Mouse (Mus musculus): ENCODE measurements at regions not wholly inside any gene's neighbourhood (a gene's known extent, or its start where the extent isn't known, plus 50 kb on each side); places are given as distances from the start of the nearest gene placed in this dataset.

- H3K27me3 ChIP-seq (ENCODE audit: control insufficient read depth, insufficient read depth, low read length) = no peaks in the 10 kb centered on the region
- H3K9me3 ChIP-seq (ENCODE audit: control insufficient read depth, low read length) = no peaks in the 10 kb centered on the region
- H3K27ac ChIP-seq (replicated peaks in 1 of 2; ENCODE audit: control insufficient read depth in 1 of 2, insufficient read depth in 1 of 2, low read depth in 2 of 2, low read length in 2 of 2) = no peak overlapping the region
- no peak overlapping the region for H3K9ac ChIP-seq (ENCODE audit: low read length)
- no peak for ATAC-seq (ENCODE audit: insufficient number of reproducible peaks, insufficient read depth, low FRiP score, low read depth)
- H3K4me1 ChIP-seq (ENCODE audit: control insufficient read depth in 2 of 2, insufficient read depth in 2 of 2, low read length in 2 of 2) = peaks cover 11 to 27% of the 10 kb centered on the region in 2 experiments
- WGBS = 83% methylated on average over 4 of the region's 4 CpGs
- no peak overlapping the region for H3K4me3 ChIP-seq (ENCODE audit: control insufficient read depth in 1 of 2, insufficient read depth in 1 of 2, low read depth in 1 of 2, low read length in 2 of 2)
- H3K36me3 ChIP-seq (ENCODE audit: control insufficient read depth, insufficient read depth, low read length) = no peaks in the 10 kb centered on the region
- H3K4me2 ChIP-seq (ENCODE audit: low read length) = no peak overlapping the region
Measured at GRCm38 (mm10) chr10:21672171-21672570, 79.2 kb downstream of the 1700020N01Rik start.

DNA sequence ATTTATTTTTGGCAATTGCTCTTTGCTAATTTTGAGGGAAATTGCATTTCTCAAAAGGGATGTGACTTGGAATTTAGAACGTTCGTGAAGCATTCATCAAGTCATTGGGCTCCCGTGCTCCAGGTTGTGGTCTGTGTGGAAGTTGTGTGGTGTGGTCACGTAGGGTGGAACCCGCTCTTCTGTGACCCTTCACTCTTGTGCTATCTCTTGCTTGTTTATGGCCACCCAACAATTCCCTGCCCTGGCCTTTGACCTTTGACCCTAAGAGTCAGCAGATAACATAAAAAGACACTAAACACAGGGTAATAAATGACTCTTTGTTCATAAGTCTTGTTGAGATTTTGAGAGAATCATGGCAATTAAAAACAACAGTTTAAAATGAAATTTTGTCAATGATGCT, 79.7 kb downstream of the 1700020N01Rik start:
- Histone ChIP-seq H3K27me3 (ENCODE audit: control insufficient read depth, insufficient read depth, low read length) (no peaks in the 10 kb centered on the region), H3K9ac (ENCODE audit: low read length) (no peak overlapping the region), H3K4me3 (ENCODE audit: control insufficient read depth in 1 of 2, insufficient read depth in 1 of 2, low read depth in 1 of 2, low read length in 2 of 2) (no peak overlapping the region), H3K4me2 (ENCODE audit: low read length) (no peak overlapping the region), H3K36me3 (ENCODE audit: control insufficient read depth, insufficient read depth, low read length) (no peaks in the 10 kb centered on the region), H3K4me1 (ENCODE audit: control insufficient read depth in 2 of 2, insufficient read depth in 2 of 2, low read length in 2 of 2) (peaks cover 11 to 27% of the 10 kb centered on the region in 2 experiments), H3K27ac (replicated peaks in 1 of 2; ENCODE audit: control insufficient read depth in 1 of 2, insufficient read depth in 1 of 2, low read depth in 2 of 2, low read length in 2 of 2) (no peak overlapping the region), H3K9me3 (ENCODE audit: control insufficient read depth, low read length) (no peaks in the 10 kb centered on the region)
- no peak for ATAC-seq (ENCODE audit: insufficient number of reproducible peaks, insufficient read depth, low FRiP score, low read depth)
- 56% methylated on average over 5 of the region's 5 CpGs for WGBS

DNA sequence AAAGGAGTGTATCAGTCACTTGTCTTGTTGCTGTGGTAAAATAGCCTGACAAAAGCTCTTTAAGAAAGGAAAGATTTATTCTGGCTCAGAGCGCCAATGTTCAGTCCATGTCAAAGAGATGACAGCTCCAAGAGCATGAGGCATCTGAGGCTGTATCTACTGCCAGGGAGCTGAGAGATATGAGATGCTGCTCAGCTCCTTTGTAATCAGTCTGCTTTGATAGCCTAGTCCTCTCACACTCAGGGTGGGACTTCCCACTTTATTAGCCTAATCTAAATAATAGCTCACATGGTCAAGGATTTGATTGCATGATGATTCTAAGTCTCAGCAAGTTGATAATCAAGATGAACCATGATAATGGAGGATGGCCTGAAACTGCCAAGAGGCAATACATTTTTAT, 80.9 kb downstream of the 1700020N01Rik start:
- Histone ChIP-seq H3K4me1 (ENCODE audit: control insufficient read depth in 2 of 2, insufficient read depth in 2 of 2, low read length in 2 of 2) (peaks cover 12 to 29% of the 10 kb centered on the region in 2 experiments), H3K4me2 (ENCODE audit: low read length) (no peak overlapping the region), H3K27ac (replicated peaks in 1 of 2; ENCODE audit: control insufficient read depth in 1 of 2, insufficient read depth in 1 of 2, low read depth in 2 of 2, low read length in 2 of 2) (no peak overlapping the region), H3K36me3 (ENCODE audit: control insufficient read depth, insufficient read depth, low read length) (no peaks in the 10 kb centered on the region), H3K27me3 (ENCODE audit: control insufficient read depth, insufficient read depth, low read length) (no peaks in the 10 kb centered on the region), H3K9me3 (ENCODE audit: control insufficient read depth, low read length) (no peaks in the 10 kb centered on the region), H3K4me3 (ENCODE audit: control insufficient read depth in 1 of 2, insufficient read depth in 1 of 2, low read depth in 1 of 2, low read length in 2 of 2) (no peak overlapping the region), H3K9ac (ENCODE audit: low read length) (no peak overlapping the region)
- ATAC-seq (ENCODE audit: insufficient number of reproducible peaks, insufficient read depth, low FRiP score, low read depth) = no peak
- WGBS = 28% methylated on average over 1 of the region's 1 CpGs

GRCm38 (mm10) chr10:21675786-21676185, 82.8 kb downstream of the 1700020N01Rik start:
- Histone ChIP-seq H3K9me3 (ENCODE audit: control insufficient read depth, low read length) (no peaks in the 10 kb centered on the region), H3K9ac (ENCODE audit: low read length) (no peak overlapping the region), H3K36me3 (ENCODE audit: control insufficient read depth, insufficient read depth, low read length) (no peaks in the 10 kb centered on the region), H3K27me3 (ENCODE audit: control insufficient read depth, insufficient read depth, low read length) (no peaks in the 10 kb centered on the region), H3K27ac (replicated peaks in 1 of 2; ENCODE audit: control insufficient read depth in 1 of 2, insufficient read depth in 1 of 2, low read depth in 2 of 2, low read length in 2 of 2) (no peak overlapping the region), H3K4me1 (ENCODE audit: control insufficient read depth in 2 of 2, insufficient read depth in 2 of 2, low read length in 2 of 2) (peaks cover 14 to 16% of the 10 kb centered on the region in 2 experiments), H3K4me2 (ENCODE audit: low read length) (no peak overlapping the region), H3K4me3 (ENCODE audit: control insufficient read depth in 1 of 2, insufficient read depth in 1 of 2, low read depth in 1 of 2, low read length in 2 of 2) (no peak overlapping the region)
- ATAC-seq (ENCODE audit: insufficient number of reproducible peaks, insufficient read depth, low FRiP score, low read depth) = no peak
- WGBS = 89% methylated on average over 14 of the region's 14 CpGs

DNA sequence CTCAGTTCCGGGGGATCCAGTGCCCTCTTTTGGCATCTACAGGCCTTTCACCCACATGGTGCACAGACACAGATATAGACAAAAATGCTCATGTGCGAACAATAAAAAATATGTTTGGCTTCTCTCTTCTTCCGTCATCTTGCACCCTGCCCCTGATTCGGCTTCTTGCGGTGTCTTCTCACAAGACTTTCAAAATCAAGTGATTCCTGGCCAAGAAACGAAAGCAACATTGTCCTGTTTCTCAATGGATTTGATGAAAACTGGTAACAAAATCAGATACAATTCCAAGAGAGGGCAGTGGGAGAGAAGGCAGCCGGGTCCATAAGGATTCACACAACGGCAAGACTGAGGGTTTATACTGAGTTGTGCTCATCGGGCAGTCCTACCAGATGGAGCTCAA, 85.0 kb downstream of the 1700020N01Rik start:
- 92% methylated on average over 9 of the region's 9 CpGs for WGBS
- H3K9ac ChIP-seq (ENCODE audit: low read length) = no peak overlapping the region
- no peaks in the 10 kb centered on the region for H3K9me3 ChIP-seq (ENCODE audit: control insufficient read depth, low read length)
- peaks cover 13% of the 10 kb centered on the region in 2 experiments for H3K4me1 ChIP-seq (ENCODE audit: control insufficient read depth in 2 of 2, insufficient read depth in 2 of 2, low read length in 2 of 2)
- no peak overlapping the region for H3K27ac ChIP-seq (replicated peaks in 1 of 2; ENCODE audit: control insufficient read depth in 1 of 2, insufficient read depth in 1 of 2, low read depth in 2 of 2, low read length in 2 of 2)
- no peaks in the 10 kb centered on the region for H3K27me3 ChIP-seq (ENCODE audit: control insufficient read depth, insufficient read depth, low read length)
- ATAC-seq (ENCODE audit: insufficient number of reproducible peaks, insufficient read depth, low FRiP score, low read depth) = no peak
- H3K4me3 ChIP-seq (ENCODE audit: control insufficient read depth in 1 of 2, insufficient read depth in 1 of 2, low read depth in 1 of 2, low read length in 2 of 2) = no peak overlapping the region
- no peaks in the 10 kb centered on the region for H3K36me3 ChIP-seq (ENCODE audit: control insufficient read depth, insufficient read depth, low read length)
- H3K4me2 ChIP-seq (ENCODE audit: low read length) = no peak overlapping the region

GRCm38 (mm10) chr10:21678372-21678771, 85.4 kb downstream of the 1700020N01Rik start:
- H3K27ac ChIP-seq (replicated peaks in 1 of 2; ENCODE audit: control insufficient read depth in 1 of 2, insufficient read depth in 1 of 2, low read depth in 2 of 2, low read length in 2 of 2) = peak overlapping the region; percentile 5 to 14; a peak in 2 of 4 replicates
- H3K36me3 ChIP-seq (ENCODE audit: control insufficient read depth, insufficient read depth, low read length) = no peaks in the 10 kb centered on the region
- H3K9ac ChIP-seq (ENCODE audit: low read length) = no peak overlapping the region
- peaks cover 8 to 11% of the 10 kb centered on the region in 2 experiments; a peak in 3 of 4 replicates for H3K4me1 ChIP-seq (ENCODE audit: control insufficient read depth in 2 of 2, insufficient read depth in 2 of 2, low read length in 2 of 2)
- no peaks in the 10 kb centered on the region for H3K27me3 ChIP-seq (ENCODE audit: control insufficient read depth, insufficient read depth, low read length)
- no peak for ATAC-seq (ENCODE audit: insufficient number of reproducible peaks, insufficient read depth, low FRiP score, low read depth)
- no peak overlapping the region for H3K4me3 ChIP-seq (ENCODE audit: control insufficient read depth in 1 of 2, insufficient read depth in 1 of 2, low read depth in 1 of 2, low read length in 2 of 2)
- H3K9me3 ChIP-seq (ENCODE audit: control insufficient read depth, low read length) = no peaks in the 10 kb centered on the region
- no peak overlapping the region for H3K4me2 ChIP-seq (ENCODE audit: low read length)
- WGBS = 80% methylated on average over 6 of the region's 6 CpGs

DNA sequence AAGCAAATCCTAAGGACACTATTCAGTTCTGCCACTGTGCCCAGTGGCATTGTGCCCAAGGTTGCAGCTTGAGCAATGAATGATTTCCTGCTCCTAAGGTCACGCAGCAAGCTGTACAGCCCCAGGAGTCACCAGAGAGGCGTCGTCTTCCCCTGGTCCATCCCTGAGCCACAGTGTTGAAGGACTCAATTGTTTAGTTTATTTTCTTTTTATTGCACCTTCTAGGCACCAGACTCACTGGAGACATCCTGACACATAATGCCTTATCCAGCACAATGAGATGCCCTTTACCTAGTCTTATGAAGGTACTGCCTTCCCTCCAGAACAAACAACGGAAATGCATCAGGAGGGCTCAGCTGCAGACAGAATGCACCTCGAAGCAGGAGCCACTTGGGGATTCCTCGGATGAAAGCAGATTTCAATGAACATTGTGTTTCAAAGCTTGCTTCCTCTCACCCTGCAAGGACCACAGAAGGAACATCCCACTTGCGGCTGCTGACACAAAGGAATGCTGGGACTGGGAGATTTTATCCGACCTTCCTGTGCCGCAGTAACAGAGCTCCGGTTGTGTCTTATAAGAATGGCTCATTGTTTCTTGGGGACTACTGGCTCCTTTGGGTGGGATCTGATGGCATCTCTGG, 86.0 kb downstream of the 1700020N01Rik start:
- Histone ChIP-seq H3K27ac (replicated peaks in 1 of 2; ENCODE audit: control insufficient read depth in 1 of 2, insufficient read depth in 1 of 2, low read depth in 2 of 2, low read length in 2 of 2) (peak overlapping the region; percentile 14 to 45; a peak in 2 of 4 replicates), H3K9me3 (ENCODE audit: control insufficient read depth, low read length) (no peaks in the 10 kb centered on the region), H3K9ac (ENCODE audit: low read length) (no peak overlapping the region), H3K4me3 (ENCODE audit: control insufficient read depth in 1 of 2, insufficient read depth in 1 of 2, low read depth in 1 of 2, low read length in 2 of 2) (no peak overlapping the region), H3K27me3 (ENCODE audit: control insufficient read depth, insufficient read depth, low read length) (no peaks in the 10 kb centered on the region), H3K4me2 (ENCODE audit: low read length) (no peak overlapping the region), H3K36me3 (ENCODE audit: control insufficient read depth, insufficient read depth, low read length) (no peaks in the 10 kb centered on the region), H3K4me1 (ENCODE audit: control insufficient read depth in 2 of 2, insufficient read depth in 2 of 2, low read length in 2 of 2) (peaks cover 6 to 11% of the 10 kb centered on the region in 2 experiments; a peak in 3 of 4 replicates)
- 37% methylated on average over 10 of the region's 10 CpGs for WGBS
- ATAC-seq (ENCODE audit: insufficient number of reproducible peaks, insufficient read depth, low FRiP score, low read depth) = 0 out of 2 replicates have a peak, but pooled peaks have one; percentile 13

GRCm38 (mm10) chr10:21680789-21681188, 87.8 kb downstream of the 1700020N01Rik start:
- H3K36me3 ChIP-seq (ENCODE audit: control insufficient read depth, insufficient read depth, low read length) = no peaks in the 10 kb centered on the region
- no peak overlapping the region; the same call in 1 of the 2 replicates for H3K9ac ChIP-seq (ENCODE audit: low read length)
- H3K4me3 ChIP-seq (ENCODE audit: control insufficient read depth in 1 of 2, insufficient read depth in 1 of 2, low read depth in 1 of 2, low read length in 2 of 2) = no peak overlapping the region
- H3K27ac ChIP-seq (replicated peaks in 1 of 2; ENCODE audit: control insufficient read depth in 1 of 2, insufficient read depth in 1 of 2, low read depth in 2 of 2, low read length in 2 of 2) = no peak overlapping the region
- H3K27me3 ChIP-seq (ENCODE audit: control insufficient read depth, insufficient read depth, low read length) = no peaks in the 10 kb centered on the region
- 41% methylated on average over 4 of the region's 4 CpGs for WGBS
- no peak for ATAC-seq (ENCODE audit: insufficient number of reproducible peaks, insufficient read depth, low FRiP score, low read depth)
- no peaks in the 10 kb centered on the region for H3K9me3 ChIP-seq (ENCODE audit: control insufficient read depth, low read length)
- H3K4me2 ChIP-seq (ENCODE audit: low read length) = no peak overlapping the region
- H3K4me1 ChIP-seq (ENCODE audit: control insufficient read depth in 2 of 2, insufficient read depth in 2 of 2, low read length in 2 of 2) = peaks cover 21 to 23% of the 10 kb centered on the region in 2 experiments
